Comparison of ENCODE assay signal across 8 mouse cellular contexts in genomic region chr10:80931695-80932094, GRCm38 (mm10). TPM values are rescaled to one million over a fixed set of nuclear protein-coding genes. Genes with fewer than 3 reads are reported as not detected.
DNase-seq lines count a peak whose midpoint lies in the region; ATAC-seq and TF ChIP-seq lines count a peak whose summit lies in the region.

No protein-coding gene starts in this region.

- H3K4me2 ChIP-seq in lung, embryonic 14.5 days: peak overlapping the region; percentile 96
- H3K4me2 ChIP-seq in hindbrain, embryonic 16.5 days (ENCODE audit: low read length): peak overlapping the region; percentile 98
- H3K4me2 ChIP-seq in neural tube, embryonic 12.5 days (replicated peaks): peak overlapping the region; percentile 88

- peaks cover 51% of the 10 kb centered on the region for H3K27me3 ChIP-seq in lung, embryonic 14.5 days (ENCODE audit: insufficient read depth, low read length)
- peaks cover 17% of the 10 kb centered on the region for H3K27me3 ChIP-seq in hindbrain, embryonic 16.5 days (replicated peaks; ENCODE audit: control insufficient read depth, insufficient read depth, low read length)
- H3K27me3 ChIP-seq in neural tube, embryonic 12.5 days (replicated peaks): peaks cover 63% of the 10 kb centered on the region

- DNase-seq in CD4-positive, CD25-positive, alpha-beta regulatory T cell, adult 2 months (ENCODE audit: low read depth, low spot score): peak; percentile 45
- DNase-seq in lung, embryonic 14.5 days: no peak
- DNase-seq in lung, postnatal 14 days: no peak
- no peak for DNase-seq in ovary, postnatal 14 days (ENCODE audit: low spot score)
- no peak for DNase-seq in gastrocnemius, postnatal 10 days

- H3K9me3 ChIP-seq in lung, embryonic 14.5 days (ENCODE audit: low read depth, low read length): no peaks in the 10 kb centered on the region
- no peaks in the 10 kb centered on the region for H3K9me3 ChIP-seq in hindbrain, embryonic 16.5 days (ENCODE audit: control insufficient read depth, low read length)
- no peaks in the 10 kb centered on the region for H3K9me3 ChIP-seq in neural tube, embryonic 12.5 days

- H3K4me3 ChIP-seq in lung, embryonic 14.5 days (ENCODE audit: low read depth, low read length): peak overlapping the region; percentile 63
- H3K4me3 ChIP-seq in hindbrain, embryonic 16.5 days (ENCODE audit: low read length): peak overlapping the region; percentile 41
- H3K4me3 ChIP-seq in neural tube, embryonic 12.5 days: peak overlapping the region; percentile 40

- ATAC-seq in CD4-positive, CD25-positive, alpha-beta regulatory T cell, adult 4 months: no peak
- no peak for ATAC-seq in lung, embryonic 14.5 days (ENCODE audit: insufficient read depth)
- no peak for ATAC-seq in hindbrain, embryonic 16.5 days
- ATAC-seq in neural tube, embryonic 12.5 days (ENCODE audit: low FRiP score, low read depth): no peak

- no peak overlapping the region for H3K9ac ChIP-seq in lung, embryonic 14.5 days
- peak overlapping the region; percentile 13; the same call in 1 of the 2 replicates for H3K9ac ChIP-seq in hindbrain, embryonic 16.5 days (ENCODE audit: low read depth, low read length)
- H3K9ac ChIP-seq in neural tube, embryonic 12.5 days: no peak overlapping the region

- H3K27ac ChIP-seq in lung, embryonic 14.5 days (ENCODE audit: low read depth): no peak overlapping the region
- no peak overlapping the region for H3K27ac ChIP-seq in hindbrain, embryonic 16.5 days (ENCODE audit: low read depth, low read length)
- no peak overlapping the region for H3K27ac ChIP-seq in neural tube, embryonic 12.5 days

- no peaks in the 10 kb centered on the region for H3K36me3 ChIP-seq in lung, embryonic 14.5 days (ENCODE audit: insufficient read depth)
- no peaks in the 10 kb centered on the region for H3K36me3 ChIP-seq in hindbrain, embryonic 16.5 days (ENCODE audit: control insufficient read depth, insufficient read depth, low read length)
- H3K36me3 ChIP-seq in neural tube, embryonic 12.5 days: no peaks in the 10 kb centered on the region

- TF ChIP-seq CTCF in lung, embryonic 14.5 days (IDR thresholded peaks at IDR 0.05; ENCODE audit: low read depth): no peak

- peaks cover 42% of the 10 kb centered on the region for H3K4me1 ChIP-seq in lung, embryonic 14.5 days (ENCODE audit: insufficient read depth)
- H3K4me1 ChIP-seq in hindbrain, embryonic 16.5 days (ENCODE audit: control insufficient read depth, insufficient read depth, low read depth, low read length): peaks cover 57% of the 10 kb centered on the region
- H3K4me1 ChIP-seq in neural tube, embryonic 12.5 days: peaks cover 60% of the 10 kb centered on the region

- WGBS in lung, embryonic 14.5 days: 3% methylated on average over 26 of the region's 26 CpGs
- WGBS in hindbrain, embryonic 16.5 days: 2% methylated on average over 26 of the region's 26 CpGs
- WGBS in neural tube, embryonic 12.5 days: under 1% methylated on average over 26 of the region's 26 CpGs

RNA-seq across cellular contexts. Expression of gene Gadd45b, which starts 1.8 kb away (rescaled TPM):
- polyA plus RNA-seq in CD4-positive, CD25-positive, alpha-beta regulatory T cell, adult 4 months (2017; shearing (Covaris generic)): 10 to 100 TPM; 25.3 to 38.9 TPM
- 18.3 and 24.6 TPM in 2 replicates for polyA plus RNA-seq in lung, embryonic 14.5 days (2014; fragmentation: Nextera tagmentation; extraction: Ambion mirVana)
- 8.0 and 9.0 TPM in 2 replicates for polyA plus RNA-seq in hindbrain, embryonic 16.5 days (2015; fragmentation: Nextera tagmentation; extraction: Ambion mirVana)
- 7.9 and 8.0 TPM in 2 replicates for polyA plus RNA-seq in neural tube, embryonic 12.5 days (2016; fragmentation: Nextera tagmentation; extraction: Ambion mirVana)
- 10 to 100 TPM in 1 of 2 experiments, 1 to 10 TPM in 1; 9.0 to 15.9 TPM for total RNA-seq in gastrocnemius, postnatal 10 days (2021)

RNA-seq across cellular contexts. Expression of gene Lmnb2, which starts 13.7 kb away (rescaled TPM):
- polyA plus RNA-seq in CD4-positive, CD25-positive, alpha-beta regulatory T cell, adult 4 months (2017; shearing (Covaris generic)): 1 to 10 TPM; 3.3 to 4.7 TPM
- 22.9 and 24.4 TPM in 2 replicates for polyA plus RNA-seq in lung, embryonic 14.5 days (2014; fragmentation: Nextera tagmentation; extraction: Ambion mirVana)
- 36.6 and 41.9 TPM in 2 replicates for polyA plus RNA-seq in hindbrain, embryonic 16.5 days (2015; fragmentation: Nextera tagmentation; extraction: Ambion mirVana)
- 57.1 and 61.3 TPM in 2 replicates for polyA plus RNA-seq in neural tube, embryonic 12.5 days (2016; fragmentation: Nextera tagmentation; extraction: Ambion mirVana)
- total RNA-seq in gastrocnemius, postnatal 10 days (2021): 10 to 100 TPM; 24.0 to 28.1 TPM

RNA-seq across cellular contexts. Expression of gene Timm13, which starts 30.9 kb away (rescaled TPM):
- polyA plus RNA-seq in CD4-positive, CD25-positive, alpha-beta regulatory T cell, adult 4 months (2017; shearing (Covaris generic)): 100 to 1,000 TPM; 212 to 257 TPM
- polyA plus RNA-seq in lung, embryonic 14.5 days (2014; fragmentation: Nextera tagmentation; extraction: Ambion mirVana): 315 and 321 TPM in 2 replicates
- 314 and 364 TPM in 2 replicates for polyA plus RNA-seq in hindbrain, embryonic 16.5 days (2015; fragmentation: Nextera tagmentation; extraction: Ambion mirVana)
- polyA plus RNA-seq in neural tube, embryonic 12.5 days (2016; fragmentation: Nextera tagmentation; extraction: Ambion mirVana): 282 and 323 TPM in 2 replicates
- 100 to 1,000 TPM; 113 to 127 TPM for total RNA-seq in gastrocnemius, postnatal 10 days (2021)
